Mouse (Mus musculus) kidney, adult 11 months (tissue): Measurements from ENCODE around the gene Grin2a.

Experiments
- DNase-seq: peaks from one replicate; pipeline ENCODE4 v3.0.0; 2022

The Grin2a gene

DNA sequence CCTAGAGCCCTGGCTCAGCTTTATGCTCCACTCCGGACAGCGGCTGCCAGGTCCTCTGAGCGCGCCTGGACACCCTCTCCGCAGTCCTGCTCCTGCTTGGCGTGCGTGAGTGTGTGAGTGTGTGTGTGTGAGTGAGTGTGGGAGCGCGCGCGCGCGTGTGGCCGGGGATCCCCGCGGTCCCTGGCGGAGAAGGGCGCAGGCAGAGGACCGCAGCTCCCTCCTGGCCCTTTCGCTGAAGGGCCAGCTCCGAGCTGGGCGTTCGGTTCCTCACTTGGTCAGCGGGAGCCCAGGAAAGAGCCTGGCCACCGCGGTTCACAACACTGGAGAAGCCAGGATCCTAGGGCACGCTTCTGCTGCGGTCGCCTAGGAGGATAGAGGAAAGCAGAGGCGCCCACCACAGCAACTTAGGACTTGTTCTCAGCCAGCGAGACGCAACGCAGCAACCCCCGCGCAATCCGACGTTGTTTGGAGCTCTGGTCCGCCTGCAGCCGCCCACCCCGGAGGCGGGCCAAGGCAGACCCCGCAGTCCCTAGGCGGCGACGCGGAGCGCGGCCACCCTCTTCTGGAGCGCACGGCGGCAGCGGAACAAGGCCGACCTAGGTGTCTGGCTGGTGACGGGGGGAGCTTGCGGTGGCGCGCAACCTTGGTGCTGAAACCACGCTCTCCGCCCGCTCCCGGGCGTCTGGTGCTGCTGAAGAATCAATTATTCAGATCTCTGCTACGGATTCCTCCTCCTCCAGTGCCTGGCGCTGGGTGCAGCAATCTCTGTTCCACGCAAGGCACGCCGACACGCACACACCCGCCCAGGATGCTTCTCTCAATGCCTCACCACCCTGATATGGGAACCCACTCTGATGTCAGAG is at the start of gene Grin2a:
Gene Grin2a (minus strand): TSS at position 610 of the 863 bp plus-strand sequence.
- DNase-seq, result no peak

DNA sequence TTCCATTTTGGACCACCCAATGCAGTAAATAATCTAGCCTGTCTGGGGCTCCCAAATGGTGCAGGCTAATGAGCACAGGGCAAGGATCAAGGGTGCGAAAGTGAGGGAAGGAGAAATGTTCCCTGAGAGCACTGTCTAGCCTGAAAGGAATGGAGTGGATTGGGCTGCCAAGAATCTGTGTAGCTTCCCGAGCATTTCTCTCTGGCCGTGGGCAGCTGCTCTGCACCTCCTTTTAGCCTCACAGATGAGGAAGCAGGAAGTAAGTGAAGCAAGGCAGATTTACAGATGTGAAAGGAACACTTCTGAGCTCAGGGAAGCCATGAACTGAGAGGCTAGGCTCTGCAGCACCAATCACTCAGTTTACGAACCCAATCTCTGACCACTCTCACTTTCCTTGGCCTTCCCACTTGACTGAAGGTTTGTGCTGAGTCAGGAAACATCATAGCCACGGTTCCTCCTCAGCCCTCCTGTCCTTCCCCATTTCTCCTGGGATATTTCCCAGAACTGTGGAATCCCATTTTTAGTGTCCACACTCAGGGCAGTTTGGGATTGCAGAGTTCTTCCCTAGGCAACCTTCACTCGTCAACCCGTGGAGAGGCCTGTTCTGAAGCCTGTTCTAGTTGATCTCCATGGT is 40.3 kb upstream of the Grin2a start:
- DNase-seq, result no peak

DNA sequence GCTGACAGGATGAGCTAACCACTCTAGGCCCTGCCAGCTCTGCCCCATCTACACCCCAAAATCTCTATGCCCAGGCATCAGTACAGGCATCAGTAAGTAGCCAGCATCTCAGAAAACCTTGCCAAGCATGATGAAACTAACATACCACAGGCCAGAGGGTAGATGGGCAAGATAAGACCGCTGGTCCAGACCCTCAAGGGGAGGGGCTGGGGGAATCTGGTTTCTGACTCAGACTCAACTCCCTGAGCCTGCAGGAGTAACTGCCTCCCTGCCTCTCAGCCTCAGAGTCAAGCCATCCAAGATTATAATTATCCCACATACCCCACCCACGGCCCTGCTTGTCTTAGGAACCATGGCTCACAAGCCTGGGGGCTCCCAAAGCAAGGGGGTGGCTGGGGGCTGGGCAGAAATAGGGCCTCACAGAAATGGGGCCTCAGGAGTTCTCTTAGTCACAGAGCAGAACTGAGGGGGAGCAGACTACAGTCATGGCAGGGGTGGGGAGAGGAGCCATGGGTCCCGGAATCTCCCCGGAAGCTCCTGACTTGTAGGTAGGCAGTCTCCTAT is 38.1 kb upstream of the Grin2a start:
- DNase-seq, result no peak

DNA sequence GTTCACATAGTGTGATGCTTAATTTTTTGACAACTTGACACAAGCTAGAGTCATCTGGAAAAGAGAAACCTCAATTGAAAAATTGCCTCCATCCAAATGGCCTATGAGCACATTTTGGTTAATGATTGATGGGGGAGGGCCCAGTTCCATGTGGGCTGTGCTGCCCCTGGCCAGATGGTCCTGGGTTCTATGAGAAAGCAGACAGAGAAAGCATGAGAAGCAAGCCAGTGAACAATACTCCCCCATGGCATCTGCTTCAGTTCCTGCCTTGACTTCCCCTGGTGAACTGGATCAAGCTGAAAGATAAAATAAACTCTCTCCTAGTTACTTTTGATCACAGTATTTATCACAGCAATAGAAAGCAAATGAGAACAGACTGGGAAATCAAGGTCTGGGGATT is 36.5 kb upstream of the Grin2a start:
- DNase-seq, result no peak

DNA sequence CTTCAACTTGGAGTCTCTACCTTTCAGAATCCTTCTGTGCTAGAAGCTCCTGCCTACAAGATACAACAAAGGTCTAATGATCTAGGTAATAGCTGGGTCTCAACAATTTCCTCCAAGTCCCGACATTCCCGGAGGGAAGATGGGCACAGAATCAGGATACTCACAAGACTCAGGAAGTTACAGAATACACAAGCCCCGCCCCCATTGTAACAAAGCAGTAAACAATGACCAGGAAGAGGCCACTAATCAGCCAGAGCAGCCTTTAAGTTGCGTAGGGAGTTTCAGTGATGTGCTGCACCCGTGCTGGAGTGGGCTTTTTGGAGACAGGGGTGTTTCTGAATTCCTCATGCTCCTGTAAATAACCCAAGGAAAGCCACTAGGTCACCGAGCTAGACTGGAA is 31.4 kb upstream of the Grin2a start:
- no peak for DNase-seq

DNA sequence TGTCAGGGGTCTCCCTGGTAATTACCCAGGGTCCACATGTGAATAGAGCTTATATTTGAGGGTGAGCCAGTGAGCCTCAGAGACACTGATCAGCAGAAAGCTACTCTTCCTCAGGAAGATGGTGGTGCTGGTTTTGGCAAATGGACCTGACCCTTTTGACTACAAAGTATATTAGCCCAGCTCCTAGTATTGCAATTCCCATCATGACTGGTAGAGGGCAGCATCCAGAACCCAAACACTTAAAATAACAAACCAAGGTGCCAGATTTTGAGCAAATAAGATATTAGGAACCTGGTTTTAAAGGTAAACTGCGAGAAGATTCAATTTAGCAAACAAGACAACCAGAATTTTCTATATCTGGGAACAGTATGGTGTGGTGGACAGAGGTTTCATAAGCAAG is 14.4 kb upstream of the Grin2a start:
- no peak for DNase-seq

DNA sequence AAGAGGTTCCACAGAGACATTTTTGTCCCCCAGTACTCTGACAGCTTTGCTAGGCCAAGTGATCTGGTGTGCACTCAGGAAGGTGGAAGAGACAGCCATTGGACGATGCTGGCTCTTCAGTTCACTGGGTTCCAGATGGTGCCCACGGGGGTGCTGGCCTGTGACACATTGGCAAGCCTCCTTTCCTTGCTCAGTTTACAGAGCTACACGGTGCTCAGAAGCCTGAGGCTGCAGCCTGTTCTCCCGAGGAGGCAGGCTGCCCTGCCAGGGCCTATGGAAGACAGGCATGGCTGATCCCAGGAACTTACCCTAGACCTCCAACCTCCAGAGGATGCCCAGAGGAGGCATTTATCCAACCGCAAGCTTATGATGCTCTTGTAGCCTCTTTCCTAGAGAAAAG is 10.2 kb upstream of the Grin2a start:
- no peak for DNase-seq

DNA sequence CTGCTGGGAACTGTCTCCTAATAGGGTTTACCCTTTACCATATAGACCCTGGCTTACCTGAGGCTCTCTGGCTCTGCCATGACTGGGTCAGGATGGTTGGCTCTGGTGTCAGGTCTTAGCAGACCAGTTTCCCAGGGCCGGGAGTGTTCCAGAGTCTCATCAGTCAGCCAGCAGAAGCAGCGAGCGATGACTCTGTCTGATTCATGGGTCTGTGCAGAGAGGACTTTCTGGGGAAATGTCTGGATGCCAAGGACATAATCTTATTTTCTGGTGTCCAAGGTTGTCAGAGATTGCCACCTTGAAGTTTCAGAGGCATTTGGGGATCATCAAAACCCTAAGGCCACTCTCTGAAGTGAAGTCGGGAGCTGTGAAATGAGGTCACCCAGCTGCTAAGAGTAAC is 8.7 kb upstream of the Grin2a start:
- DNase-seq, result no peak

DNA sequence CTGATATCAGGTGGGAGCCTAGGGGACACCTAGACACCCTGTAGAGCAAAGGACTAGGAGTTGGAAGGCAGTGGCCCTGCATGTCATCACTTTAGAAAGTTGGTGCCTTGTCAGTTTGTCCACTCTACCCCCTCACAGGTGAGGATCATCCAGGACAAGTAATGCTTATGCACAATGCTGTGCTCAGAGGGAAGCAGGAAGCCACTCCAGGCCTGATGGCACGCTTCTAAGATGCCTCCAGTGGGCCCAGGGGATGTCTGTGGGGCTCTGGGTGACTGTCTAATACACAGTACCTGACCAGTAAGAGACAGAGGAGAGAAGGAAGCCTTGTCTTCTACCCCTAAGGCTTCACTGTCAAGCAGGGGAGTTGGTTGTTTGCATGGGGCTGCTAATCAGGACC is 7.6 kb upstream of the Grin2a start:
- DNase-seq, result no peak

DNA sequence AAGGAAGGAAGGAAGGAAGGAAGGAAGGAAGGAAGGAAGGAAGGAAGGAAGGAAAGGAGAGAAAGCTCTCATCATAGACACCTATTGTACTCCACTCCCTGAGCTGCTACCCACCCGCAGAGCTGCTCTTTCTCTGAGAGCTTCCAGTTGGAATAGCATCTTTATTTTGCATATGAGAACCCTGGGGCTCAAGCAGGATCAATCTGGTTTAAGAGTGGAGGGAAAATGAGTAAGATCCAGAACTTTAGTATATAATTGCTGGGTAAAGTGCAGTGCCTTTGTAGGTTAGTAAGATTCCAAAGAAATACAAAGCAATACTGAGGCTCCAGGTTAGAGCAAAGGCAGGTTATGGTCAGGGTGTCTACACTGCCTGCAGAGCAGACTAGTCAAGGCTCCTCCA is 6.2 kb upstream of the Grin2a start:
- no peak for DNase-seq

DNA sequence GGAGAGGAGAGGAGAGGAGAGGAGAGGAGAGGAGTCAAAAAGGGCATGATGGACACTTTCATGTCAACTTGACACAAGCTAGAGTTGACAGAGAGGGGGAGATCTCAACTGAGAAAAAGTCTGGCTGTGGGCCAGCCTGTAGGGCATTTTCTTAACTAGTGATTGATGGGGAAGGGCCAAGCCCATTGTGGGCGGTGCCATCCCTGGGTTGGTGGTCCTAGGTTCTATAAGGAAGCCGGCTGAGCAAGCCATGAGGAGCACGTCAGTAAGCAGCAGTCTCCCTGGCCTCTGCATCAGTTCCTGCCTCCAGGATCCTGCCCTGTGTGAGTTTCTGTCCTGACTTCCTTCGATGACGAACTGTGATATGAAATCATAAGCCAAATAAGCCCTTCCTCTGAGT is 4.6 kb upstream of the Grin2a start:
- no peak for DNase-seq

DNA sequence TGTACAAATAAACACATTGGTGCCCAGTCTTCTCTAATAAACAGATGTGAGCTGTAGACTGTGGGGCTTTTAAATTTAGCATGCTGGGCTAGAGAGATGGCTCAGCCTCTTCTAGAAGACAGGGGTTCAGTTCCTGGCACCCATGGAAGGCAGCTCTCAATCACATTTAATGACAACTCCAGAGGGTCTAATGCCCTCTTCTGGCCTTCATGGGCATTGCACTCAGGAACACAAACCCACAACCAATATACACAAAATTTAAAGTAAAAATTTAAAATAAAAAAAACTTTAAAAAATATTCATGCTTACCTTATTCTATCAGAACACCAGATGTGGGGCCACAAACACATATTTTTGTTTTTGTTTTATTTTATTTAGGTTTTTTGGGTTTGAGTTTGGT is 2.6 kb upstream of the Grin2a start:
- DNase-seq, result no peak

DNA sequence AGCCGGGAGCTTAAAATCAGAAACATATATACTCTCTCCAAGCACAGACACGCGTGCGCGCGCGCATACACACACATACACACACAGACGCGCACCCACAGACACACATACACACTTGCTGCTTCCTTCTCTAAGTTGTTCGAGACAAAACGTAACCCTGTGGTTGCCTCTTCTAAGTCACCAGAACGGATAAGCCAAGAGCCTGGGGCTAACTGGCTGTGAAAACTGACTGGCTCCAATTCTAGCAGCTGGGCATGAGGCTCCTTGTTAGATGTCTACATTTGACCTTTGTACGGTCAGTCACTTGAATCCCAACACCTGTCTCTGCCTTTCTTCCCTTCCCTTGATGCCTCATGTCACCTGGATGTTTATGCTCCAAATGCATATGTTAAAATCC is 452 bp upstream of the Grin2a start:
- no peak for DNase-seq

DNA sequence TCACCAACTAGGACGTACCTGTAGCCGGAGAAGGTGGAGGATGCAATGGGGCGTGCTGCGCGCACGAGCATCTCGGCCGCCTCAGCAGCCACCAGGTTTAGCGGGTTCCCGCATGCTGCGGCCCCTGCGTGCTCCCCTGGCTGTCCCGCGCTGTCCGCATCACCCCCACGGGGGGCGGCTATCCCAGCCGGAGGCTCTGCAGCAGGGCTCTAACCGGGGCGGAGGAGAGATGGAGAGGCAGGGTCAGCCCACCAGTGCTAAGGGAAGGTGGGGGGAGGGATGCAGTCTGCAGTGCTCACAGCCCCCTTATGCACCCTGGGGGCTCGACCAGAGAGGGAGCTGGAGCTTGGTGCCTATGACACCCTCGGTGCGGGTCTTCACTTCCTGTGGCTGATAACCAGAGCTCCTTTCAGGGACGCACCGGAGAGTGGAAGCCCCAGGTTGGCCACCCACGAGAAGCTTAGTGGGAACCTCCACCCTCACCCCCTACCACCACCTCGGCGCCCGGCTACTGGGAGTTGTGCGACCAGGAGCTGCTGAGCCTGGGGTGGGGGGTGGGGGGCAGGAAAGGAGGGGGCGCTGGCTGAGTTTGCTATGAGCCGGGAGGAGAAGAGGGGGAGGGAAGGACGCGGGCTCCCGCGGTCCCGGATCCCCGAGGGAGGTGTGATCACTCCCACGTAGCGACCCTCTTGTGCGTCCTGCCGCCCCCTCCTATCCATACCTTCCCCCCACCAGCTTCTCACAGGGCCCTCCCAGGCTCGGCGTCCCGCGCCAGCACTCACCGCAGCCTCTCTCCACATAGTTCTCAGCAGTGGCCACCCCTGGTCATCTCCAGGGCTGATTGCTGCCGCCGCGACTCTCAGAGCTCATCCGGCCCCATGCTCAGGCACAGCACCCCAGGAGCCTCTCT is 1.1 kb downstream of the Grin2a start:
- no peak for DNase-seq

DNA sequence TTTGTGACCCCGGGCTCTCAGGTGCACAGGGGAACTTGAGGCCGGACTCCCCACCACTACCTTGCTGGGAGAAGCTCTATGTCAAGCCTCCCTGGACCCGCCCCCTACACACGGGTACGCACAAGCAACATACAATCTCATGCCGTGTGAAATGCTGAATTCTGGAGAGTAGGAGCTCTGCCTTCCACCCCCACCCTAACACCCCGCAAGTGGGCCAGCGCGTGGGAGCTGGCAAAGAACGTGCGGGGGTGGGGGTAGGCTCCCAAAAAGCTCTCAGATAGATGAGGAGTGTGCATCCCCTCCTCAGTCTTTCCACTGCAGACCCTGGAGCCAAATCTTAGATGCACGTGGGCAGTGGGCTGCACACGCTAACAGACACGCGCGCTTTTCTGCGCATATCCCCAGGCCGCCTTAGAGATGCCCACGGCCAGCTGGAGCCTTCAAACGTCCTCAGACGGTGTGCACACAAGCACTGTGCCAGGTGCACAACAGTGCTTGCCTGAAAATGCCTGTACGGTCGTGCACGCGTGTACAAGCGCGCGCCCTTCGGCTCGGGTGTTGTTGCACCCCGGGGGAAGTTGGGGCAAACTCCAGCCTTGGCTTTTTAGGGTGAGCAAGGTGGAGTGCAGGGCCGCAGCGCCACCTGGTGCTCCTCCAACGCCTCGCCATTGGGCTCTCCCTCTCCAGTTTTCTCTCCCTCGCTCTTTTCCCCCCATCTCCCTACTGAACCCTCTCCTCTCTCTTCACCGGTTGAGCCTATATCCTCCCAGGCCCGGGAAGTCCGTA is 1.9 kb downstream of the Grin2a start:
- DNase-seq, result no peak

DNA sequence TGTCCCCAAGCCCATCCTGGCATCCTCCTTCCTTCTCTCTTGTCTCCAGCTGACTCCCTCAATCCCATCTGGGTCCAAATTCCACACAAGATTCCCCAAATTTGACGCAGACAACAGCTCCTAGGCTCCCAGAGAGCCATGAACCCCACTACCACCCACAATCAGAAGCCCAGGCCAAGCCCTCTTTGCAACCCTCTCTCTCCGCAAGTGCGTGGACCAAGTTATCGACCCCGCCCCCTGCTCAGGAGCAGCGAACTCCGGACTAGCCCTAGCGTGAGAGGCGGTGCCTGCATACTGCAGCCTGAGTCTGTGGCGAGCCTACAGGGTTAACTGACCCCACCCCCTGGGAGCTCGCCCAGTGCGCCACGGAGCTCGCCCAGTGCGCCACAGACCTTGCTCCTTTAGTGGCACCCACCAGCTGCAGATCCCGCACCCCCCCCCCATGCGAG is 2.6 kb downstream of the Grin2a start:
- no peak for DNase-seq

DNA sequence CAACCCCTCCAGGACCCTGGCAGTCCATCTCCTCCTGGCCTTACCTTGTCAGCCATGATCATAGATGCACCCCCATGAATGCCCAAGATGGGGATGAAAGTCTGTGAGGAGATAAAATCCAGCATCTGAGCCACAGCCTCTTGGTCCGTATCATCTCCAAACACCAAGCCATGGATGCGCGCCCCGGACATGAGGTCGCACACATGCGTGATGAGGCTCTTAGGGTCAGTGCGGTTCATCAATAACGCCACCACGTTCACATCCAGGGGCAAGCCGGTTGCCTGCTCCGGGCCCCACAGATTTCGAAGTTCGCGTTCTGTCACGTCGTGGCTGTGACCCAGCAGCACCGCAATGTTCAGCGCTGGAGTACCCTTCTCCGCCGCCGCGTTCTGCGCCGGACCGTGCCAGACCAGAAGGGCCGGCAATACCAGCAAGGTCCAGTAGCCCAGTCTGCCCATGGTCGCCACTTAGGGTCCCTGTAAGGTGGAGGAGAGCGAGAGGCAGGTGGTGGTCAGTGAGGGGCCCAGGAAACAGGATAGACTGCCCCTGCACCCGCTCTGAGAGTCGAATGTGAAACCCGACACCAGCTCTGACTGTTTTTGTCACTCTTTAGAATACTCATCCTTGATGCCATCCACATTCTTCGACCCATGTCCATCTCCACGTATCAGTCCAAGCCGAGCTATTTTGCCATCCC is 3.1 kb downstream of the Grin2a start:
- no peak for DNase-seq

DNA sequence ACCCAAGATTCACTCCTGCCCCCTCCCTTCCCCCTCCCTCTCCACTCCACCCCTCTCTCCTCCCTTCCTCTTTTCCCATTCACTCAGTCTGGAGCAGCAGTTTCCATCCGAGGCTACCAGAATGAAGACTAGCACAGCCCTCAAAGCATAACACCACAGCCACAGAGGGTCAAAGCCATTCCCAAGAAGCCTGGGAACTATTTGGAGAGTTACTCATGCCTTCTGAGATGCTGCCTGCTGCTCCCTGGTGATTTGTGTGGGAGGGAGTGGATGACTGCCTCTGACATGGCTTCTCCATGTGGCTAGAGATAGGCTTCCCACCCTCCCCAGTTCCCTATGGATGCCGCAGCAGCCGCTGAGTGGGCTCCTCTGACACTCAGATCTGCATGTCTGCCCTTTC is 10.3 kb downstream of the Grin2a start:
- no peak for DNase-seq

DNA sequence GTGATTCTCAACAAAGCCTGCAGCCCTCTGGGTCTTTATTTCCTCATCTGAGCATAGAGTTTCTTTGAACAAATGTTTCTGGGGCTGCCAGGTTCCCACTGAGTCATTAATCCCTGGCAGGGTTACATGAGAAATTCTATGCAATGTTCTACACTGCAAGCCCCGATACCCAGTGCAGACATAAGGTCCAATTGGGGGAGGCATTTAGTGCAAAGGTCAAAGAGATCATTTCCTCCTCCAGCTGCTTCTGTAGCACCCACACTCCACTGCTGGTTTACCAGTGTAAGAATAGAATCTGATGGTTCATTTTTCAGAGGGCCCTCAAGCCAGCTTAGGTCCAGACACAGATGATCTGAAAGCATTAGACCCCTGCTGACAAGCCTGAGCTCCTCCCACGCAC is 14.7 kb downstream of the Grin2a start:
- DNase-seq, result no peak

DNA sequence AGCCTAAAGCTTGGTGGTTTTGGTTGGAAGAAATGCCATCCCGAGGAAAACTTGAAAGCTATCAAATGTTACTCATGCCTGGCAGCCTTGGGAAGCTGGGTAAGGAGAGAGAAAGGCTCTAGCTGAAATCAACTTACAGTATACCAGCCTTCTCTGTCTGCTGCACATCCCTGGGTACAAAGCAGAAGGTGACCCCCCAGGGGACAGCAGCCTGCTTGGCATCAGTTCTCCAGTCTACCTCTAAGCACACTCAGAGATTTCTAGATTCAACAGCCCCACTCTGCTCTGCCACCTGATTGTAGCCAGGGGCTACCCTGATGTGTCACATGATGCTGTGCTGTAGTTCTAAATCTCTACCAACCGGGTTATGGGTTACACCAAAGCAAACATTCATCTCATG is 17.2 kb downstream of the Grin2a start:
- no peak for DNase-seq

DNA sequence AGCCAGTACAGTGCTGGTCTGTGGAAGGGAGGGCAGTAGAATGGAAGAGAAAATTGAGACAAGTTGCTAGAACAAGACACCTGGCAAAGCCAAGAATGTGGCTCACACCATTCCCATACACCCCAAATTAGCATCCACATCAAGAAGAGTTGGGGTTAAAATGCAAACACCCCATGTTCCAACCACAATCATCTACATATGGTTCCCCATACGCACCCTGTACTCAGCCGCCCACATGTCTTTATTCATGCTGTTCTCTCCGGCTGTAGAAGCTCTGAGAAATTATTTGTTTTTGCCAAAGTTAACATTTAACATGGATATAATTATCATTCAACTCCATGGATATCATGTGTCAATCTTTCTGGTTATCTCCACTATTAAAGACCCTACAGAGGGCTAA is 22.7 kb downstream of the Grin2a start:
- no peak for DNase-seq

DNA sequence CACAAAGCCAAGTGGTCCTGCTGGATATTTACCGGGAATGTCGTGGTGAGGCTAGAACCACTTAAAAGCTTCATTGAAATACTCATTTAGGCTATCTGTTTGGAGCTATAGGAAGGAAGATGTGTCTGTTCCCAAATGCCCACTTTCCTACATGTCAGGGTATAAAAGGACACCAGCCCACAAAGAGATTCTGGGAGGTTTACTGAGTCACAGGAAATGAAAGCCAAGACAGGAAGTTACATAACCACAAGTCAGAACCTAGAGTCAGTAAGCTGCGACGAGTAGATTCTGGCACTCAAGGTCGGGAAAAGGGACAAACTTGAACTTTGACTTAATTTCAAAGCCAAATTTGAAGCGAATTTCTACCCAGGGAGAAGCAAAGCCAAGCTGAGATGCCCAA is 30.9 kb downstream of the Grin2a start:
- no peak for DNase-seq
